Mouse (Mus musculus) neural tube, embryonic 13.5 days (tissue): ENCODE data around the gene Carmil2. TPM values are rescaled to one million over a fixed set of nuclear protein-coding genes. Genes with fewer than 3 reads are reported as not detected.

ENCODE experiments used
- ATAC-seq: fragments of 200-750 bp; cut with Nextera tagmentation; 2 replicates; pipeline ENCODE4 v1.8.0; 2017; ENCODE audit warnings: low read depth, mild to moderate bottlenecking, moderate TSS enrichment, moderate library complexity
- H3K27ac ChIP-seq: fragments of 300-500 bp; sonication (generic); replicated peaks from 2 replicates; pipeline ENCODE4 v1.5.1; 2015; ENCODE audit warnings: moderate library complexity, mild to moderate bottlenecking, inconsistent platforms
- H3K27me3 ChIP-seq: fragments of 300-500 bp; sonication (generic); 2 replicates; pipeline ENCODE4 v1.6.1; 2015; ENCODE audit warnings: mild to moderate bottlenecking, inconsistent platforms
- H3K36me3 ChIP-seq: fragments of 300-500 bp; sonication (generic); 2 replicates; pipeline ENCODE4 v1.6.1; 2015; ENCODE audit warnings: mild to moderate bottlenecking, inconsistent platforms
- H3K4me1 ChIP-seq: fragments of 300-500 bp; sonication (generic); replicated peaks from 2 replicates; pipeline ENCODE4 v1.6.1; 2015; ENCODE audit warnings: inconsistent platforms
- H3K4me2 ChIP-seq: fragments of 300-500 bp; sonication (generic); 2 replicates; pipeline ENCODE4 v1.6.1; 2015; ENCODE audit warnings: inconsistent platforms, mild to moderate bottlenecking, moderate library complexity
- H3K4me3 ChIP-seq: fragments of 300-500 bp; sonication (generic); 2 replicates; pipeline ENCODE4 v1.5.1; 2015; ENCODE audit warnings: mild to moderate bottlenecking, inconsistent platforms
- H3K9ac ChIP-seq: fragments of 300-500 bp; sonication (generic); 2 replicates; pipeline ENCODE4 v1.6.1; 2015; ENCODE audit warnings: moderate library complexity, mild to moderate bottlenecking, inconsistent platforms
- H3K9me3 ChIP-seq: fragments of 300-500 bp; sonication (generic); 2 replicates; pipeline ENCODE4 v1.6.1; 2016; ENCODE audit warnings: inconsistent platforms
- WGBS: fragments of 180-500 bp; shearing (Covaris S2); methylation state at CpG from one replicate; pipeline ENCODE4 v1.1.7; 2015; 5-methylcytosine and 5-hydroxymethylcytosine counted together
- polyA plus RNA-seq: library from polyadenylated mRNA; unstranded; fragments of >200 nt; fragmentation: Nextera tagmentation; extraction: Ambion mirVana; gene quantifications from 2 replicates; pipeline ENCODE4 v1.2.1, GENCODE M21; 2015

The Carmil2 gene
- polyA plus RNA-seq, 1 experiment from 2014 or later: 20.2 TPM

- Histone ChIP-seq H3K27ac (no peak overlapping the region), H3K4me3 (no peak overlapping the region), H3K9me3 (no peaks in the 10 kb centered on the region), H3K4me1 (peaks cover 20% of the 10 kb centered on the region), H3K27me3 (no peaks in the 10 kb centered on the region), H3K9ac (no peak overlapping the region), H3K4me2 (no peak overlapping the region; the same call in 1 of the 2 replicates), H3K36me3 (peaks cover 9% of the 10 kb centered on the region)
- WGBS: 93% methylated on average over 8 of the region's 8 CpGs
- ATAC-seq: no peak
Measured at GRCm38 (mm10) chr8:105708675-105709074, 22.6 kb downstream of the Carmil2 start.

DNA sequence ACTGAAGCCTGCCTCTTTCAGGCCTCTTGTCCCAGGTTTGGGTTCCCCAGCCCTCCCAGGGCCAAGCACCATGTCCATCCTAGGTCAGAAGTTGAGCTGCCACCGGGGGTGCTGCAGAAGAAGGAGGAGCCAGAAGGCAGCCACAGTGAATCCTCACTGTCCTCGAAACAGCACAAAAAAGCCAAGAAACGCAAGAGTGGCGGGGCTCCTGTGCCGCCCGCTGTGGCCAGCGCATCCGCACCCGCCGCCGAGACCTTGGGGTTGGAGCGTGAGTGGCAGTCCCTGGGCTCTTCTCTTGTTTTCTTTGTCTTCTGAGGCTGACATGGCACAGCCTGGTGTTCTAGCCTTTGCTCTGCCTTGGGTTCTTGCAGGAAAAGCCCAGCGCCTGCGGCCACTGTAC, 23.2 kb downstream of the Carmil2 start:
- Histone ChIP-seq H3K4me2 (no peak overlapping the region), H3K9me3 (no peaks in the 10 kb centered on the region)
- no peak for ATAC-seq

GRCm38 (mm10) chr8:105712286-105712685, 26.2 kb downstream of the Carmil2 start:
- H3K27me3 ChIP-seq: no peaks in the 10 kb centered on the region
- WGBS: 86% methylated on average over 3 of the region's 3 CpGs
- no peak overlapping the region for H3K4me3 ChIP-seq
- peaks cover 24% of the 10 kb centered on the region for H3K36me3 ChIP-seq
- H3K4me1 ChIP-seq: peaks cover 9% of the 10 kb centered on the region
- no peak for ATAC-seq
- no peak overlapping the region for H3K9ac ChIP-seq
- no peak overlapping the region for H3K27ac ChIP-seq
- H3K9me3 ChIP-seq: no peaks in the 10 kb centered on the region
- no peak overlapping the region for H3K4me2 ChIP-seq

More for the DNA sequence above, 23.2 kb downstream of the Carmil2 start:
- Histone ChIP-seq H3K4me1 (peaks cover 20% of the 10 kb centered on the region), H3K27me3 (no peaks in the 10 kb centered on the region), H3K27ac (no peak overlapping the region), H3K9ac (no peak overlapping the region), H3K4me3 (no peak overlapping the region), H3K36me3 (peaks cover 3% of the 10 kb centered on the region; the same call in 1 of the 2 replicates)
- 82% methylated on average over 14 of the region's 14 CpGs for WGBS

GRCm38 (mm10) chr8:105714139-105714538, 28.1 kb downstream of the Carmil2 start:
- WGBS: 9% methylated on average over 3 of the region's 3 CpGs
- no peaks in the 10 kb centered on the region for H3K27me3 ChIP-seq
- peaks cover 26% of the 10 kb centered on the region for H3K36me3 ChIP-seq
- H3K9ac ChIP-seq: no peak overlapping the region
- no peak overlapping the region for H3K4me3 ChIP-seq
- ATAC-seq: no peak
- H3K27ac ChIP-seq: no peak overlapping the region
- H3K4me1 ChIP-seq: no peaks in the 10 kb centered on the region
- no peak overlapping the region for H3K4me2 ChIP-seq
- H3K9me3 ChIP-seq: no peaks in the 10 kb centered on the region

DNA sequence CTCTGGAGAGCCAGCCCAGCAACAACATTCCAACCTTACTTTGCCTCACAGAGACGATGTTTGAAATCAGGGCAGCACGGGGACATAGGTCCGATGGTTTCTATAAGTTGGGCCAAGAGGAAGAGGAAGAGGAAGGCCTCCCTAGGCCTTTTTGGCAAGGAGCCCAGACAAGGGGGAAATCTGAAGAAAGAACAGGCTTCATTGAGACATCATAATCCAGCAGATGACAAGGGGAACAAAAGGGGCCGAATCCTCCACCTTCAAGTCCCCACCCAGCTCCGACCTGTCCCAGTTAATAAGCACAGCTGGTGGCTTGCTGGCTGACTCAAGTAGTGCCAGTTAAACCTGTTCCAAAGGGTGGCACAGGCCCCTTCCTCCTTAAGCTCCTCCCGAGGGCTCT, 29.0 kb downstream of the Carmil2 start:
- H3K27ac ChIP-seq: no peak overlapping the region

GRCm38 (mm10) chr8:105716302-105716945, 30.4 kb downstream of the Carmil2 start:
- 93% methylated on average over 15 of the region's 15 CpGs for WGBS
- H3K4me3 ChIP-seq: no peak overlapping the region
- no peaks in the 10 kb centered on the region for H3K27me3 ChIP-seq
- no peak for ATAC-seq
- peaks cover 38% of the 10 kb centered on the region for H3K36me3 ChIP-seq
- H3K4me1 ChIP-seq: no peaks in the 10 kb centered on the region
- H3K27ac ChIP-seq: no peak overlapping the region
- H3K9me3 ChIP-seq: no peaks in the 10 kb centered on the region
- H3K4me2 ChIP-seq: no peak overlapping the region
- H3K9ac ChIP-seq: no peak overlapping the region

More for the DNA sequence above, 29.0 kb downstream of the Carmil2 start:
- ATAC-seq: no peak
- Histone ChIP-seq H3K4me3 (no peak overlapping the region), H3K27me3 (no peaks in the 10 kb centered on the region), H3K9ac (no peak overlapping the region), H3K36me3 (peaks cover 30% of the 10 kb centered on the region), H3K4me2 (no peak overlapping the region), H3K4me1 (no peaks in the 10 kb centered on the region), H3K9me3 (no peaks in the 10 kb centered on the region)
- 80% methylated on average over 6 of the region's 6 CpGs for WGBS

GRCm38 (mm10) chr8:105719637-105720036, 33.6 kb downstream of the Carmil2 start:
- peaks cover 55% of the 10 kb centered on the region for H3K36me3 ChIP-seq
- no peak for ATAC-seq
- no peak overlapping the region for H3K9ac ChIP-seq
- no peaks in the 10 kb centered on the region for H3K4me1 ChIP-seq
- WGBS: 86% methylated on average over 4 of the region's 4 CpGs
- H3K27me3 ChIP-seq: no peaks in the 10 kb centered on the region
- no peaks in the 10 kb centered on the region for H3K9me3 ChIP-seq
- no peak overlapping the region for H3K4me3 ChIP-seq
- no peak overlapping the region for H3K4me2 ChIP-seq
- no peak overlapping the region for H3K27ac ChIP-seq

- 92% methylated on average over 9 of the region's 9 CpGs for WGBS
- Histone ChIP-seq H3K36me3 (peaks cover 55% of the 10 kb centered on the region), H3K4me2 (no peak overlapping the region), H3K9ac (no peak overlapping the region), H3K4me1 (no peaks in the 10 kb centered on the region), H3K27ac (no peak overlapping the region), H3K4me3 (no peak overlapping the region), H3K27me3 (no peaks in the 10 kb centered on the region), H3K9me3 (no peaks in the 10 kb centered on the region)
- no peak for ATAC-seq
Measured at GRCm38 (mm10) chr8:105722861-105723260, 36.8 kb downstream of the Carmil2 start.

GRCm38 (mm10) chr8:105725726-105726125, 39.7 kb downstream of the Carmil2 start:
- H3K4me1 ChIP-seq: no peaks in the 10 kb centered on the region
- H3K9ac ChIP-seq: no peak overlapping the region
- no peaks in the 10 kb centered on the region for H3K27me3 ChIP-seq
- WGBS: 80% methylated on average over 5 of the region's 5 CpGs
- peaks cover 56% of the 10 kb centered on the region for H3K36me3 ChIP-seq
- no peak for ATAC-seq
- H3K4me2 ChIP-seq: no peak overlapping the region
- no peak overlapping the region for H3K4me3 ChIP-seq
- no peaks in the 10 kb centered on the region for H3K9me3 ChIP-seq
- no peak overlapping the region for H3K27ac ChIP-seq

- Histone ChIP-seq H3K36me3 (peaks cover 57% of the 10 kb centered on the region), H3K9me3 (no peaks in the 10 kb centered on the region), H3K4me2 (no peak overlapping the region), H3K27ac (peak overlapping the region; percentile 59), H3K27me3 (no peaks in the 10 kb centered on the region), H3K9ac (no peak overlapping the region), H3K4me1 (no peaks in the 10 kb centered on the region), H3K4me3 (no peak overlapping the region)
- no peak for ATAC-seq
- WGBS: 87% methylated on average over 18 of the region's 18 CpGs
Measured at GRCm38 (mm10) chr8:105727397-105728124, 41.5 kb downstream of the Carmil2 start.

DNA sequence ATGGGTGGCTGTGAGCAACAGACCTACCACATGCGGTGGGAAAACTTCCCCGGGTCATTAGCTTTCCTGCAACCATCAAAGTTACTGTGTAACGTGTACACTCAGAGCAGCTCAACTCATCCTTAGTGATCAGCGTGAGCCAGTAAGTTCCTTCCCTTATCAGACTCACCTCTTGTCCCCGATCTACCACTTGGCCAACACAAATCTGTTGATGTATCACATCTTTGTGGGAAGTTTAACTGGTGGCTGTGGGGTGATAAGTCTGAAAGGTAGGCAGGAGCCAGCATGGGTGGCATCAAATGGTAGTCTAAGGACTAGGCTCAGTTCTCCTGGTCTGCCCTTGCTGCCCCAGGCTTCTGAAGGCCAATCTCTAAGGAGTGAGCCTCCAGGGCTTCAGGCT, 46.1 kb downstream of the Carmil2 start:
- no peaks in the 10 kb centered on the region for H3K4me1 ChIP-seq
- no peak overlapping the region for H3K4me3 ChIP-seq
- no peak overlapping the region for H3K9ac ChIP-seq
- no peak overlapping the region for H3K27ac ChIP-seq
- H3K36me3 ChIP-seq: peaks cover 25% of the 10 kb centered on the region
- H3K9me3 ChIP-seq: no peaks in the 10 kb centered on the region
- no peak overlapping the region for H3K4me2 ChIP-seq
- ATAC-seq: no peak
- H3K27me3 ChIP-seq: no peaks in the 10 kb centered on the region
- WGBS: 93% methylated on average over 5 of the region's 5 CpGs

DNA sequence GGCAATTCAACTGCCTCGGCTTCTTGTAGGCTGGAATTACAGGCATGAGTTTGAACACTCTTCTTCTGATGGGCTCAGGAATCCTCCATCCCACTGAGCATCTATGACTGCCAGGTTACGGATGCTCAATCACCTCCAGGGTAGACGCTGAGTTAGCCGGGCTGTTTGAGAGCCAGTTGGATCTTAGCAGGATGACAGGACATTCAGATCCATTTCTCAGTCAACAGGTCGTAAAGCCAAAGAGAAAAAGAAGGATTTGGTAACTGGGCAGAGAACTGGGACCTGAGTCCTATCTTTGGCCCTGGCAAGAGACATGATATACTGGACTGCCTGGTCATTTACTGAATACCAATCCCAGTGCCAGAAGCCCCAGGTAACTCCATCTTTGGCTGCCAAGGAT, 53.1 kb downstream of the Carmil2 start:
- Histone ChIP-seq H3K27ac (no peak overlapping the region), H3K4me1 (peaks cover 8% of the 10 kb centered on the region), H3K27me3 (no peaks in the 10 kb centered on the region), H3K36me3 (no peaks in the 10 kb centered on the region), H3K4me3 (no peak overlapping the region), H3K9me3 (no peaks in the 10 kb centered on the region), H3K9ac (no peak overlapping the region), H3K4me2 (no peak overlapping the region)
- ATAC-seq: no peak
- 95% methylated on average over 5 of the region's 5 CpGs for WGBS
